Mouse (Mus musculus): ENCODE measurements around the gene 1700003F12Rik. TPM values are rescaled to one million over a fixed set of nuclear protein-coding genes. Genes with fewer than 3 reads are reported as not detected.

1700003F12Rik gene
- polyA plus RNA-seq, 1 experiment = 3.3 TPM

- H3K27me3 ChIP-seq (ENCODE audit: control insufficient read depth, insufficient read depth, low read length) = no peaks in the 10 kb centered on the region
- WGBS = 83% methylated on average over 5 of the region's 5 CpGs
- TF ChIP-seq CTCF (IDR thresholded peaks at IDR 0.05; ENCODE audit: extremely low read depth, insufficient read depth, insufficient read length, insufficient replicate concordance) (no peak), POLR2A (IDR thresholded peaks at IDR 0.05; ENCODE audit: low read depth, low read length) (no peak)
- peaks cover 2% of the 10 kb centered on the region; the same call in 1 of the 2 replicates for H3K4me1 ChIP-seq (ENCODE audit: control insufficient read depth, insufficient read depth, insufficient read length)
- H3K4me3 ChIP-seq (ENCODE audit: extremely low read depth, insufficient read depth, insufficient read length) = no peak overlapping the region
- H3K36me3 ChIP-seq (ENCODE audit: control insufficient read depth, insufficient read depth, low read length) = peaks cover 4% of the 10 kb centered on the region; the same call in 1 of the 2 replicates
- DNase-seq (ENCODE audit: low read depth in 1 of 2, low spot score in 2 of 2) = no peak
- H3K27ac ChIP-seq (ENCODE audit: insufficient read depth, low read length) = no peak overlapping the region
Measured at GRCm38 (mm10) chr2:154595775-154596174, 48.9 kb downstream of the 1700003F12Rik start.

GRCm38 (mm10) chr2:154597399-154597798 is 50.5 kb downstream of the 1700003F12Rik start:
- TF ChIP-seq CTCF (IDR thresholded peaks at IDR 0.05; ENCODE audit: extremely low read depth, insufficient read depth, insufficient read length, insufficient replicate concordance) (no peak), POLR2A (IDR thresholded peaks at IDR 0.05; ENCODE audit: low read depth, low read length) (no peak)
- Histone ChIP-seq H3K36me3 (ENCODE audit: control insufficient read depth, insufficient read depth, low read length) (peaks cover 4% of the 10 kb centered on the region; the same call in 1 of the 2 replicates), H3K27me3 (ENCODE audit: control insufficient read depth, insufficient read depth, low read length) (no peaks in the 10 kb centered on the region), H3K4me1 (ENCODE audit: control insufficient read depth, insufficient read depth, insufficient read length) (peaks cover 2% of the 10 kb centered on the region; the same call in 1 of the 2 replicates), H3K4me3 (ENCODE audit: extremely low read depth, insufficient read depth, insufficient read length) (no peak overlapping the region), H3K27ac (ENCODE audit: insufficient read depth, low read length) (no peak overlapping the region)
- DNase-seq (ENCODE audit: low read depth in 1 of 2, low spot score in 2 of 2) = peak in 1 of 2 experiments; percentile 17
- 60% methylated on average over 3 of the region's 3 CpGs for WGBS

Other genes starting within 250 kb of the 1700003F12Rik start
- gene Bpifb9b, start 239.9 kb upstream of the 1700003F12Rik start, polyA plus RNA-seq (2012; rRNA removed) = not detected in 2 replicates
- 6.9 and 8.3 TPM in 2 replicates for gene Cdk5rap1, start 174.1 kb upstream of the 1700003F12Rik start, polyA plus RNA-seq (2012; rRNA removed)
- 11.0 and 12.1 TPM in 2 replicates for gene Snta1, start 139.0 kb upstream of the 1700003F12Rik start, polyA plus RNA-seq (2012; rRNA removed)
- gene Cbfa2t2, start 110.6 kb upstream of the 1700003F12Rik start, polyA plus RNA-seq (2012; rRNA removed) = 5.1 and 7.8 TPM in 2 replicates
- gene Actl10, start 4.7 kb downstream of the 1700003F12Rik start, polyA plus RNA-seq (2012; rRNA removed) = 0.09 and 0.12 TPM in 2 replicates
- 0.63 and 1.1 TPM in 2 replicates for gene Necab3, start 11.8 kb downstream of the 1700003F12Rik start, polyA plus RNA-seq (2012; rRNA removed)
- gene E2f1, start 22.8 kb downstream of the 1700003F12Rik start, polyA plus RNA-seq (2012; rRNA removed) = 11.0 and 21.5 TPM in 2 replicates
- gene Pxmp4, start 56.6 kb downstream of the 1700003F12Rik start, polyA plus RNA-seq (2012; rRNA removed) = 14.6 and 20.3 TPM in 2 replicates
- gene Zfp341, start 66.2 kb downstream of the 1700003F12Rik start, polyA plus RNA-seq (2012; rRNA removed) = 6.1 and 7.1 TPM in 2 replicates
- 0.80 and 1.4 TPM in 2 replicates for gene 4930519P11Rik, start 66.4 kb downstream of the 1700003F12Rik start, polyA plus RNA-seq (2012; rRNA removed)
- 52.8 and 63.3 TPM in 2 replicates for gene Chmp4b, start 104.6 kb downstream of the 1700003F12Rik start, polyA plus RNA-seq (2012; rRNA removed)
- not detected in 2 replicates for gene Gm14214, start 222.9 kb downstream of the 1700003F12Rik start, polyA plus RNA-seq (2012; rRNA removed)
- 153 and 204 TPM in 2 replicates for gene Raly, start 244.0 kb downstream of the 1700003F12Rik start, polyA plus RNA-seq (2012; rRNA removed)
- 0.47 TPM in 1 of 2 replicates, not detected in the other for gene a, start 244.3 kb downstream of the 1700003F12Rik start, polyA plus RNA-seq (2012; rRNA removed)